Mouse (Mus musculus): ENCODE measurements around the gene Arid1b.

The Arid1b gene

GRCm38 (mm10) chr17:4995561-4996051 is 1.5 kb downstream of the Arid1b start:
- DNase-seq (ENCODE audit: low spot score): peak; percentile 70

- DNase-seq (ENCODE audit: low spot score): peak; percentile 47
Measured at GRCm38 (mm10) chr17:4996121-4996813, 2.1 kb downstream of the Arid1b start.

GRCm38 (mm10) chr17:4996814-4997549 is 2.9 kb downstream of the Arid1b start:
- peak; percentile 26 for DNase-seq (ENCODE audit: low spot score)

DNA sequence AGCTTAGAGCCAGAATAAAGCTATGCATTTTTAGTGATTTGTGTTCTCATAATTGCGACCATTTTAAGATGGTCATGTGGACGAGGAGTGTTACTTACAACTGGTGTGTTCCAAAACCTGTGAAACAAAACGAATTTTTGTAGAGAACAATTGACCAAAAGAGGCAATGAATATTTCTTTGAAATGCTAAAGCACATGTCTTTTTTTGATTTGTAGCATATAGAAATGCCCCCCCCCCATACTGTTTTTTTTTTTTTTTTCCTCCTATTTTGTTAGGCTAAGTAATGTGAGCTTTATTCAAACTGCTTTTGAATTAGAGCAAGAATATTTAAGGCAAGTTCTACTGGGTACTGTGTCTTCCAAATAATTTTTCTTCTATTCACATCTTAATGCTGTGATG is 3.8 kb downstream of the Arid1b start:
- no peak for DNase-seq (ENCODE audit: low spot score)

DNA sequence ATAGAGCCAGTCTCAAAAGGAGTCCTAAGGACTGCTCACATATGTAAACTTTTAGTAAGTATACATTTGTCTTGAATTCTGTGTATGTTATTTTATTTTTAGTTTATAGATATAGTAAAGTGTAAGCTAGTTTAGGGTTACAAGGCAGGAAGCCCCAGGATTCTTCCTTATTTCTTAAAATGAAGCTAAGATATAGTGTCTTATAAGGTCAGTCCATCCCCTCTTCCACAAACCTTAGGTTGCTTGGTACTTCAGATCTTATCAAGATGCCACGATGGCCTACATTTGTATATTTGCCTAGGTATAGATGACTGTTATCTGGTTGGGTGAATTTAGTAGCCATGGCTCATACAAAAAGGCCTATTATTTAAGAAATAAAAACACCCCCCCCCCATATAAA is 5.1 kb downstream of the Arid1b start:
- no peak for DNase-seq (ENCODE audit: low spot score)

DNA sequence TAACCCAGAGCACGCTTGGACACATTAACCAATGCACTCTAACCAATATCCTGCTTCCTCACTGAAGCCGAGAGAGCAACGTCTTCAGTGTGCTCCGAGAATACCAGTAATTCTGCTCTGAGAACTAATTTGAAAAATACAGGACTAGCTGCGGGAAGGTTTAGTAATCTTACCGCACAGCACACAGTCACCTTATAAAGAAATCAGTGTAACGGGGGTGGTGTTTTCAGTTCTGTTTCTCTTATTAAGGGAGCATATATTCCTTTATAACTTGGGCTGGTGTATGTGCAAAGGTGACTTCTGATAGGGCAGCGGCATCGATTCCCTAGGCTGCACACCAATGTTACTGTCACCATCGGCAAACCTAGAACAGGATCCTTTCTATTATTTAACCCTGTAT is 5.9 kb downstream of the Arid1b start:
- DNase-seq (ENCODE audit: low spot score): no peak

DNA sequence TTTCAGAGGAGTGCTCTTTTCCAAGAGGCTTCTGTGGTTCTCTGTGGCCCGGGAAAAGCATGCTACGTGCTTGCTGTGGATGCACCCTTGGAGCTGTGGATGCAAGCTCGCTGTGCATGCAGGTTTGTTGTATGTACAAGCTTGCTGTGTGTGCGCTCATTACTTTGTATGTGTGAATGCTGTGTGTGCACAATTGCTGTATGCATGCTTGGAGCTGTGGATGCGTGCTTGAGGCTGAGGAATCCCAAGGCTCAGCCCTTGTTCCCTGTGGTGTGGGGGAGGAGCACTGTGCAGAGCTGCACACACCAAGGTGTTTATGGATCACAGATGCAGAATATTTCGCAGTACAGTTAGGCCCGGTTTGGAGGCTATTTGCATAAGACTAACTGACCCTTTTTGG is 6.7 kb downstream of the Arid1b start:
- DNase-seq (ENCODE audit: low spot score): no peak

DNA sequence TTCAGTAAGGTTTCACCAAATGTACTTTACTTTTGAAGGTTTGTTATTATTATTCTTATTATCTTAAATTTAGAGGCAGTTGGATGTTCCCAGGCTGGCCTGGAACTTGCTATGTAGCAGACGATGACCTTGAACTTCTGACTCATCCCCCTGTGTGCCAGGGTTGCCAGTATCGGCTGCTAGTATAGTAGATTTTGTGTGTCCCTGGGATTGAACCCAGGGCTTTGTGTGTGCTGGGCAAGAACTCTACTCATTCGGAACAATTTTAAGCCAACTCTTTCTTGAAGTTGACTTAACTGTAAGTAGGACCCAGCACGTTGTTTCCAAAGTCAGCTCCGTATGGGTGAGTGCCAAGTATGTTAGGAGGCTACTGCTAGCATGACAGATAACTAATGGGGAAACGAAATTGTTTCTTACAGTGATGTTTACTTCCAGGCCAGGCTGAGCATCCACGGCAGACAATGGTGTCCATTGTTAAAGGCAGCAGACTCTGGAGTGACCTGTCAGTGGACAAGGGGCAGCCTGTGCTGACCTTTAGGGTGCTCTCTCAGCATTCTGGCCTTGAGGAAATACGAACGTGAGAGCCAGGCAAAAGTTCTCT is 7.5 kb downstream of the Arid1b start:
- no peak for DNase-seq (ENCODE audit: low spot score)

DNA sequence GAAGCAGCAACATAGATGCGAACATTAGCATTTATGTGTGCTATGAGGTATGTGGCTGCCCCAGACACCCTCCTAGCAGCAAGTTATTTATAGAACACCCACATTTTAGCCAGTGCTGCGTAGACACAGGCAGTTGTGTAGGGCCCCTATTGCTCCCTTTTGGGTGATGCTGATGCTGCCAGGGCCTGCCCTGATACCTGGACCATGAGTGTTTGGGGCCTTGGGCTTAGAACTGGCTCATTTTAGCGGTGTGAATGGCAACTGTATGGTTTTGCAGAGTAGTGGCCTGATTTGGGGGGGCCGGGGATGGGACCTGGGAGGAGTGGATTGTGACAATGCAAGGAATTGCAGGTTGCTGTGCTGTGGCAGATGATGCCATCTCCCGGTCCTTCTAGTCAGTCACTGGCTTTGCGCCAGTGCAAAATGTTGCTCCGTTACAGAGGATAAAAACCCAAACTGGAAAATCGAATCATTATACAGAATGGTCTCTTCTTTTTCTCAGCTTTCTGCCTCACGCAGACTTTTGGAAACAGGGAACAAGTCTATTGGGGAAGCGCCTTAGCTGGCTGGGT is 8.9 kb downstream of the Arid1b start:
- no peak for DNase-seq (ENCODE audit: low spot score)

DNA sequence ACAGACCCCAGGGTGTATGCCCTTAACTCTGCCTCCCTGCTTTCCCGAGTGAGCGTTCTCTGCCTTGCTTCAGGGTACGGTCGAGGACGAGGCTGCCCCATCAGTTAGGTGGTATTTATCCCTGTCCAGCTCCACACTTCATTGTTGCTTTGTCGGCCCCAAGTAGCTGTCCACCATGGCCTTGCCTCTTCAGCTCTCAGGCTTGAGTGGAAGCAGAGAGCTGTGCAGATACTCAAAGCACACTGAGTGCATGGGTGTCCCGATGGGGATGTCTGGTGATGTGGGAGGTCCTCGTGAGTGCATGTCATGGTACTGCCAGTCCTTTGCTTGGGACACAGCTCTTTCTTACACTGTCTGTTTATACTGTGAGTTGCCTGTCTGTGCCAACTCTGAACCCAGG is 10.1 kb downstream of the Arid1b start:
- DNase-seq (ENCODE audit: low spot score): no peak

DNA sequence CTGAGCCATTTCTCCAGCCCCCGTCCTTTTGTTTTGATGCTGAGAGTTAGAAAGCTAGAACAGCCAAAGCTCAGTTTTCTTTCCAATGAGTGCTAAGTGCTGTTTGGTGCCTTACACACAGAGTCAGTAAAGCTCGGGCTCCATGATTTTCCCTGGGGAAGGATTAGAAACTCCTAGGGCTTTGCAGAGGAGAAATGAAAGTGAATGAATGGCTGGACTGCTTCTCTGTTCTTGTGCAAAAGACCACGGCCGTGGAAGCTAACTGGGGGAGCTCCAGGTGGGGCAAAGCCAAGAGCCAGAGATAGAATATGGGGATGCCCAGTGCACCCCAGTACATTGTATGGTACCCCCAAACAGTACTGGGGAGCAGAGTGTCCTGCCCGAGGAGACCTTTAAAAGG is 10.6 kb downstream of the Arid1b start:
- no peak for DNase-seq (ENCODE audit: low spot score)

GRCm38 (mm10) chr17:5005285-5005684 is 11.2 kb downstream of the Arid1b start:
- DNase-seq (ENCODE audit: low spot score): no peak

GRCm38 (mm10) chr17:5007156-5007658 is 13.1 kb downstream of the Arid1b start:
- peak; percentile 55 for DNase-seq (ENCODE audit: low spot score)

DNA sequence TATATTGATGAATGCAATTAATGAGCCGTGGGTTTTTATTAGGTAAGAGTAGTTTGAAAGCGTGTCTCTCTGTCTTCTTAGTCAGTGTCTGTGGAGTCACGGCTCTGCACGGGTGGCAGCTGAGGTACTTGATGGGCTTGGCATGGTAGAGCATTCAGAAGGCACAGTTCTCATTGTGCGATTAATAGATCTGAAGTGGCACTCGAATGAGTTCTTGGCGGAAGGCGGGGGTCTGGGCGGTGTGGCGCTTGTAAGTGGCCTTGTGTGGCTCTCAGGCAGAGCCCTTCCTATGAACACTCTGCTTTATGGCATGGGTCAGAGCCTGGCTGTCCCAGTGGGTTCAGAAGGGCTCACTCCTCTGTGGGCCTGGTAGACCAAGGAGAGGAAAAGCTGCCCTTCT is 14.1 kb downstream of the Arid1b start:
- no peak for DNase-seq (ENCODE audit: low spot score)

DNA sequence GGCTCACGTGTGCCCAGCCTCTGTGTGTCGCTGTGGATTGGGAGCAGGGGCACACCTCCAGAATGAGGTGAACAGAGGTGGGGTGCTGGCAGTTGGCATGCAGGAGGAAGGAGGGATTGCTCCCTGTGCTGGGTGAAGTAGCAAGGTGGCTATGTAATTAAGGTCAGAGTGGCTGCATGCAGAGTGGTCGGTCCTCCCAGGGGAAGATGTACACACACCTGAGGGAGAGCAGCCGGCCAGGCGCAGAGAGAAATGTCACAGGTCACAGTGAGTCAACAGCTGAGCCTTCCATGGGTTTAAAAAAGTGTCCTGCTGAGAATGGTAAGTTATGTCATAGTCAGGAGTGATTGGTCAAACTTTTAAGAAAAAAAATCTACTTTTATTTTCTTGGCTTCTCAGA is 14.6 kb downstream of the Arid1b start:
- DNase-seq (ENCODE audit: low spot score): no peak

DNA sequence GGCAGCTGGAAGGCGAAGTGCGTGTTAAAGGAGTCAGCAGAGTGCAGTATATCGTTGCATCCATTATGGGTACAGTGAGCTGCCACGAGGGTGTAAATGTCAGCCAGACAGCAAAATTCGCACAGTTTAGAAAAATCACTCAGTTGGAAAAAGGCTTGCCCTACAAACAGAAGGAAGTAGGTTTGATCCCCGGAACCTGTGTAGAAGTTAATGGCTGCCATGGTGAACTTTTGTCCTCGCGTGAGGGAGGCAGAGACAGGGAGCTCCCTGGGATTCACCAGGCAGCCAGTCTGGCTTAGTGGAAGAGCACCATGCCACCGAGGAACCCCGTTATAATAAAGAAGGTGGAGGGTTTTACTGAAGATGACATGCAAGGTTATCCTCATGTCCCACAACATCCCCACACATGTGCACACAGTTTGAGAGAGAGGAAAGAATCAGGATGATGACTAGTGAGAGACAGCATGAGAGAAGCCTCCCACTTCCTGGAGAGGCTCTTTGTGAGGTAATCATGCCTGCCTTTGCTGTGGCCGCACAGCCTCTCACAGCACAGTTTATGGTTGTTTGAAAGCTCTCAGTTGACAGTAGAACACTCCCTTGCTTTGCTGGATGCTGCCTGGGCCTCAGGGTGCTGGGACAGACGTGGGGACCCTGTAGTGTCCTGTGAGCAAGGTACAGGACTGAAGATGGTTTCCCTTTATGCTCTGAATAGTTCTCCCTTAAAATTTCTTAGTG is 15.6 kb downstream of the Arid1b start:
- DNase-seq (ENCODE audit: low spot score): no peak

DNA sequence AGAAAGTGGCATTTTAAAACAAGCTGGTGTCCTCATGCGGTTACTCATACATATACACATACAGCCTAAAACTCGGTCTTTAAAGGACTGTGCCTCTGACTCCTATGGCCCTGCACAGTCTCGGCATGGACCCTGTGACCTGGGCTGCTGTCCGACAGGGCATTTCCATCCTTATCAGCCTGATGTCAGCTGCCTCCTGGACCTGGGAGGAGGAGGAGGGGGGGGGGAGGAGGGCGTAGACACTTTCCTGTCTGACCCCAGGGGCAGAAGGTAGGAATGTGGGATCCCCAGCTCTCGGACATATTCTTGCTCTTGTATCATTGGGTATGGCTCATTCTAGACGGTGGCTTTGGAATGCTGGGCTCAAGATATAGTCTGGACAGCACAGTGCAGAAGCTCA is 16.6 kb downstream of the Arid1b start:
- DNase-seq (ENCODE audit: low spot score): no peak

DNA sequence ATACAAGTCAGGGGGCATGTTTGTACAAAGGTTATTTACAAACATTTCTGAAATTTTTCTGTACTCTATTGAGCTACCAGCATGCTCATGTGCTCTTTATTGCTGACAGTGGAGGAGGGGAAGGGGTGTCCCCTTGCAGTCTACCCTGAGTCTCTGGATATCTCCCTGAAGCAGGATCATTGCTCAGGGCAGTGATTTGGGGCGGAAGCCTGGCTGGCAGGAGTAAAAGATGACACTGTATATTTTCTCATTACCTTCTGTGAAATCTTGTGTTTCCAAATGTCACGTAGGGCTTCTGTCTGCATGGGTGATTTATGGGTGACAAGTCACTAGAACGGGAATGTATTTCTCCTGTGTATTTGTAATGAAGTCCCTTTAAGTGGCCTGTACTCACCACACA is 18.0 kb downstream of the Arid1b start:
- no peak for DNase-seq (ENCODE audit: low spot score)

GRCm38 (mm10) chr17:5012517-5012916 is 18.4 kb downstream of the Arid1b start:
- no peak for DNase-seq (ENCODE audit: low spot score)

DNA sequence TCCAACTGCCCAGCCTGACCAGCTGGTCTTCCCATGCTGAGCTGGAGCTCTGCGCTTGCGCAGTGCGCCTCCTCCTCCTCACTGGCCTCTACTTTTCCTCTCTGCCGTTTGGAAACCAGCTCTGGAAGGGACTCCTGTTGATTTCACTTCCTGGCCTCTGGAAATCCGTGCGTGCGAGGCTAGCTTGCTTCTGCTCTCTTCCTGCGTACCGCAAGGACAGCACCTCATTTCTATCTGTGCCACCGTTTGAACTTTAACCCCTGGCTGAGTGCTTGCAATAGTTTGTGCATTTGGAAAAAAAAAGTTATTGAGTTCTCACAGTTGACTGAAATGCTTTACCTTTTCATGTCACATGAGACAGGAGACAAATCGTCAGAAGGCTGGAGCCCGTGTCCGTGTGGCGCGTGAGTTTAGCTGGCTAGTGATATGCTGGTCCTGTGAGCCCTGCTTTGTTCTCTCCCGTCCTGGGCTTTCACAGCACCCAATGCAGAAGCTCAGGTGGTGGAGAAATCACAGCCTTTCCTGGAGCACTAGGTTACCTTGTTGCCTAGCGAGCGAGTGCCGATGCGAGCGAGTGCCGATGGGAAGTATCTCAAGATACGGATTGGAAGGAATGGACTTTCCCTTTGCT is 20.3 kb downstream of the Arid1b start:
- DNase-seq (ENCODE audit: low spot score): no peak

- no peak for DNase-seq (ENCODE audit: low spot score)
Measured at GRCm38 (mm10) chr17:5016404-5016803, 22.3 kb downstream of the Arid1b start.

- no peak for DNase-seq (ENCODE audit: low spot score)
Measured at GRCm38 (mm10) chr17:5017065-5017464, 22.9 kb downstream of the Arid1b start.
